Mouse (Mus musculus): Measurements from ENCODE around the gene Dop1b. TPM values are rescaled to one million over a fixed set of nuclear protein-coding genes. Genes with fewer than 3 reads are reported as not detected.

Dop1b gene
- polyA plus RNA-seq, 1 experiment from 2014 or later, result 22.5 TPM

- peaks cover 73% of the 10 kb centered on the region for H3K36me3 ChIP-seq
- no peaks in the 10 kb centered on the region for H3K9me3 ChIP-seq
- H3K9ac ChIP-seq, result no peak overlapping the region
- 93% methylated on average over 4 of the region's 4 CpGs for WGBS
- no peak overlapping the region for H3K4me2 ChIP-seq (replicated peaks)
- H3K27ac ChIP-seq, result no peak overlapping the region
- ATAC-seq (ENCODE audit: low FRiP score, low read depth), result no peak
- no peak overlapping the region for H3K4me3 ChIP-seq
- H3K27me3 ChIP-seq (replicated peaks), result no peaks in the 10 kb centered on the region
- no peaks in the 10 kb centered on the region for H3K4me1 ChIP-seq
These were observed 148.3 kb downstream of the Dop1b start for GRCm38 (mm10) chr16:93859967-93860366.

Other genes starting within 250 kb of the Dop1b start
- 14.3 and 14.4 TPM in 2 replicates for gene Setd4, start 107.8 kb upstream of the Dop1b start, polyA plus RNA-seq (2016; fragmentation: Nextera tagmentation; extraction: Ambion mirVana)
- 125 and 126 TPM in 2 replicates for gene Cbr1, start 106.1 kb upstream of the Dop1b start, polyA plus RNA-seq (2016; fragmentation: Nextera tagmentation; extraction: Ambion mirVana)
- not detected in 2 replicates for gene Gm5678, start 83.8 kb upstream of the Dop1b start, polyA plus RNA-seq (2016; fragmentation: Nextera tagmentation; extraction: Ambion mirVana)
- gene Cbr3, start 28.7 kb upstream of the Dop1b start, polyA plus RNA-seq (2016; fragmentation: Nextera tagmentation; extraction: Ambion mirVana), result 0.79 and 1.1 TPM in 2 replicates
- gene Morc3, start 120.2 kb downstream of the Dop1b start, polyA plus RNA-seq (2016; fragmentation: Nextera tagmentation; extraction: Ambion mirVana), result 33.2 and 33.5 TPM in 2 replicates
- gene Chaf1b, start 172.0 kb downstream of the Dop1b start, polyA plus RNA-seq (2016; fragmentation: Nextera tagmentation; extraction: Ambion mirVana), result 49.5 and 49.7 TPM in 2 replicates

Measured in neural tube, embryonic 12.5 days (tissue).